Comparison of ENCODE assay signal across 12 mouse cellular contexts in genomic region chr9:118728296-118728695, GRCm38 (mm10).
"Had no signal": no experiment of that assay in that cellular context is flagged by ENCODE, and none has a peak within 500 bp of the region (broad histone marks: within the 10 kb centered on the region; RNA-seq: fewer than 3 reads in every experiment).

No protein-coding gene starts in this region.

- H3K36me3 ChIP-seq: midbrain, embryonic 15.5 days; neural tube, embryonic 13.5 days had no signal

- H3K9me3 ChIP-seq: kidney, embryonic 15.5 days; midbrain, embryonic 15.5 days; neural tube, embryonic 13.5 days had no signal

- H3K27ac ChIP-seq: kidney, embryonic 15.5 days; liver, embryonic 14.5 days; midbrain, embryonic 15.5 days; neural tube, embryonic 13.5 days had no signal

- H3K9ac ChIP-seq: kidney, embryonic 15.5 days; liver, embryonic 14.5 days; midbrain, embryonic 15.5 days; neural tube, embryonic 13.5 days had no signal

- DNase-seq: kidney, adult 2 months; kidney, postnatal 14 days; lung, adult 2 months; lung, postnatal 36 days; right cerebral cortex, postnatal 4 days; spleen, adult 18-20 months; thymus, adult 18-20 months had no signal

- H3K4me2 ChIP-seq: kidney, embryonic 15.5 days; midbrain, embryonic 15.5 days; neural tube, embryonic 13.5 days had no signal

- H3K4me3 ChIP-seq: kidney, embryonic 15.5 days; midbrain, embryonic 15.5 days; neural tube, embryonic 13.5 days had no signal

- H3K27me3 ChIP-seq: kidney, embryonic 15.5 days; midbrain, embryonic 15.5 days; neural tube, embryonic 13.5 days had no signal

- H3K4me1 ChIP-seq: midbrain, embryonic 15.5 days had no signal

- ATAC-seq: lung, postnatal 0 days; midbrain, embryonic 15.5 days had no signal
